Mouse (Mus musculus) CH12.LX (cell line): ENCODE data around the gene Senp7.

ENCODE experiments used
- CTCF ChIP-seq, 2 experiments: IDR thresholded peaks in 1 of 2; conservative IDR thresholded peaks in 1 of 2; 2 replicates each; pipeline ENCODE4 v1.5.1; 2011 to 2012; ENCODE audit warnings: low read depth in 2 of 2, low read length in 2 of 2, improper control_type of control experiment in 1 of 2, inconsistent platforms in 1 of 2, mild to moderate bottlenecking in 1 of 2, moderate library complexity in 1 of 2
- RAD21 ChIP-seq: IDR thresholded peaks from 2 replicates; pipeline ENCODE4 v1.6.1; 2011; ENCODE audit warnings: low read depth, mild to moderate bottlenecking, low read length, improper control_type of control experiment, moderate library complexity

- TF ChIP-seq CTCF (conservative IDR thresholded peaks at IDR 0.05 in 1 of 2, IDR thresholded peaks at IDR 0.05 in 1 of 2; ENCODE audit: low read depth in 2 of 2, low read length in 2 of 2) (no peak), RAD21 (no peak)
These were observed 24.4 kb downstream of the Senp7 start for GRCm38 (mm10) chr16:56072533-56072932.
